Mouse (Mus musculus) retina, postnatal 1 day (tissue): ENCODE results near the gene Flcn.

Experiments used
- DNase-seq: peaks from one replicate; pipeline ENCODE4 v3.0.0-alpha.2; 2012

The Flcn gene

DNA sequence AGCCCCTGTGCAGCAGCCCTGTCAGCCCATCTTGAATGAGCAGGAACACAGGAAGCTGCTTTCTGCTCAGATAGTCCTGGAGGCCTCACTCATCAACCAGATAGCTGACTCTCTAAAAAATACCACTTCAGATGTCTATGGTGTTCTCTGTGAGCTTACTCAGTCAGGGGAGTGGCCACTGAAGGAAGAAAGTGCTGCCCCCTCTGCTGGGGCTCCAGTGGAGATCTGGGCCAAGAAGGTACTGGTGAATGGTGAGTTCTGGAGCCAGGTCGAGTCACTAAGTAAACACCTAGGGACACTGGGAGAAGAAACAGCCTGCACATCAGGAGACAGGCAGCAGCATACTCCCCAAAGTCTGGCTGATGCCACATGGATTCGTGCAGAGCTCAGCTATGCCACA lies 50.2 kb downstream of the Flcn start:
- no peak for DNase-seq

DNA sequence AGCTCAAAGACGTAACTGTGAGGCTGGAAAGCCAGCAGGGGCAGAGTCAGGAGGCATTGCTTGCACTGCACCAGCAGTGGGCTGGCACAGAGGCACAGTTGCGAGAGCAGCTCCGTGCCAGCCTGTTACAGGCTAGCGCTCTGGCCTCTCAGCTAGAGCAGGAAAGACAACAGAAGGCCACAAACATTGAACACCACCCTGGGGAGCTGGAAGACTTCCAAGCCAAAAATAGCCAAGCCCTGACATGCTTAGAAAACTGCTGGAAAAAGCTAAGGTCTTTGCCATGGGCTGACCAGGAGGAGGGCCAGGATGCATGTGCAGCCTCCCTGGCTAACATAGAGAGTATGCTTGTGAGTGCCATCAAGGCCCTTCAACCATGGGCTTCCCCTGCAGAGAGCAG lies 50.6 kb downstream of the Flcn start:
- no peak for DNase-seq

DNA sequence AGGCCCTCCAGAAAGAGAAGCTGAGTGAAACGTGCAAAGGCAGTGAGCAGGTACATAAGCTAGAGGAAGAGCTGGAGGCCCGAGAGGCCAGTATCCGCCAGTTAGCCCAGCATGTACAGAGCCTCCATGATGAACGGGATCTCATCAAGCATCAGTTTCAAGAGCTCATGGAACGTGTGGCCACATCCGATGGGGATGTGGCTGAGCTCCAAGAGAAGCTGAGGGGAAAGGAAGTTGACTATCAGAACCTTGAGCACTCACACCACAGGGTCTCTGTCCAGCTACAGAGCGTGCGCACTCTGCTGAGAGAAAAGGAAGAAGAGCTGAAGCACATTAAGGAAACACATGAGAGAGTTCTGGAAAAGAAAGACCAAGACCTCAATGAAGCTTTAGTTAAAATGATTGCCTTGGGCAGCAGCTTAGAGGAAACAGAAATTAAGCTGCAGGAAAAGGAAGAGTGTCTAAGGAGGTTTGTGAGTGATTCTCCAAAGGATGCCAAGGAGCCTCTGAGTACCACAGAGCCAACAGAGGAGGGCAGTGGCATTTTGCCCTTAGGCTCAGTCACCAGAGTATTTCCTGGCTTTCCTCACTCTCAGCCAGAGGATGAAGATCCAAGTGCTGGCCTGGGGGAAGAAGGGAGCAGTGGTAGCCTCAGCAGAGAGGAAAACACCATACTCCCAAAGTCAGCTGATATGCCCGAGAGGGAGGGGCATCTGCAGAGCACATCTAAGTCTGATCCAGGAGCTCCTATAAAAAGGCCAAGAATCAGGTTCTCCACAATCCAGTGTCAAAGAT lies 51.4 kb downstream of the Flcn start:
- DNase-seq = no peak

DNA sequence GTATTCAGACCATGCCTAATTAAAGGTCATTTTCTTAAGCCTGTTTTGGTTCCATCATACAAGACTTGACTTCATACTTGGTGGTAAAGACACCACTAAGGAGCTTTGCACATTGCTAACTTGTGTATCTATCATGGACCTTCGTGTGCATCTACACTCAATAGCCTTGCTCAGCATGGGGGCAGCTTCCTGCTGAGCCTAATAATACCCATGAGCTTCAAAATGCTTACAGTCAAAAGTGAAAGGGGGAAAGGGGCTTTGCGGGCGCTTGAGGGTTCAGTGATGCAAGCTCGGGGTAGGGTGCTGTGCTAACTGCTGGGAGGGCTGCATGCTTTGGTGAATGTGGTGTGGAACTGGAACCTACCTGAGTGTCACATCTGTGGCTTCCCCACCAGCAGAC lies 53.5 kb downstream of the Flcn start:
- no peak for DNase-seq

DNA sequence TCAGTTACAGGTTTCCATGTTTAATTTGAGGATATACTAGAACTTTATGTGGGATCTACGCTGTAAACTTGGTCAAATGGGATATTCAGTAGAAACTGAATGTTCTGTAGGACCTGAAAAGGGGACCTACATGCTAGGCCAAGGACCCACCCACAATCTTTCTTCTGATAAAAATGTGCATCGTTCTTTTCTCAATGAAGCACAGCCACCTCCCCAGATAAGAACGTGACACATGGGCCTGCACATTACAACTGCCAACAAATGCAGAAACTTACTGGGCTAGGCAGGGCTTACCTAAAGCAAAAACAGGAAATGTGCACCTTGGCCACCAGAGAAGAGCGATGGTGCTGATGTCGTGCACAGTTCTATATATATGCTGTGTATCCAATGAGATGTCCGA lies 55.3 kb downstream of the Flcn start:
- no peak for DNase-seq

DNA sequence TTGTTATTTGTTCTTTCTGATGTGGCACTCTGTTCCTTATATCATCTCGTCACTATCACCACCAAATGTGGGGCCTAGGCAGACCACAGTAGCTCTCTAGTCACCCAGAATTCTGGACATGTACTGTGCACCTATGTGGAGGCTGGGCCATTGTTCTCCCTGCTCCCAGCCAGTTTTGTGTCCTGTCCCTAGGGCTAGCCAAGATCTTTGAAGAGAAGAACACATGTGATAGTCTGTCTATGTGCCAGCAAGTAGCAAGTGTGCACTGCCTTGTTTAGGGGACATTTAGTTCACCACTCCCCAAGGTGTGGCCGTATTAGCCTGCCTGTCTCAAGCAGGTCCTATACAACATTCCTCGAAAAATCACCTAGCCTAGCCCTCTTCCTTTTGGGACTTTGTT lies 60.8 kb downstream of the Flcn start:
- no peak for DNase-seq

DNA sequence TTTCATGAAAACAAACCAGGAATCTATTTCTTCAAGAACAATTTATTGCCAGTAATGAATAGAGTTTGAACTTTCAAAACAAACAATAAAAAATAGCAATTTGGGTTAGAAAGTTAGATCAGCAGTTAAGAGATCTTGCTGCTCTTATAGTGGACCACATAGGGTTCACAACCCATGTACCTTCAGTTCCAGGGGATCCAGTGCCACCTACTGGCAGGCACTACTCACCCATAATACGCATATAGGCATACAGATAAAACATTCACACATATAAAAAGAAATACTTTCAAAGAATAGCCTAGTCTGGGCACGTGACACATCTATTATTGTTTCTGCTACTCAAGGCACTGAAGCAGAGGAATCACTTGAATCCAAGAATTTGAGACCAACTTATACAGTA lies 63.2 kb downstream of the Flcn start:
- DNase-seq = peak; percentile 47

DNA sequence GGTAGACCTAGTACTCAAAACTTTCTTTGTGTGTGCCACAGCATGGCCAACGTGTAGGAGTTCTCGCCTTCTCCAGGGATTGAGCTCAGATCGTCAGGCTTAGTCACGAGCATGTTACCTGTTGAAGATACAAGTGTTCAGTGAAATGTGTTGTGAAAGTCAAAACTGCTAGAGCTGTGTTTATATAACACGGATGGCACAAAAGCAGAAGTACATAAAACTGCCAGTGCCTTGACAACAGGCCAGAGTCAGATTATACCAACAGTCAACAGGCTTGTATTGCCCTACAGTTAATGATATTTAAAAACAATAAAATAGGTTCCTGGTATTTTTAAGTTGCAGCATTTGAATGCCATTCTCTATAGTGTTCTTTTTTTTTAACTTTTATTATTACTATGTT lies 64.0 kb downstream of the Flcn start:
- DNase-seq = no peak

DNA sequence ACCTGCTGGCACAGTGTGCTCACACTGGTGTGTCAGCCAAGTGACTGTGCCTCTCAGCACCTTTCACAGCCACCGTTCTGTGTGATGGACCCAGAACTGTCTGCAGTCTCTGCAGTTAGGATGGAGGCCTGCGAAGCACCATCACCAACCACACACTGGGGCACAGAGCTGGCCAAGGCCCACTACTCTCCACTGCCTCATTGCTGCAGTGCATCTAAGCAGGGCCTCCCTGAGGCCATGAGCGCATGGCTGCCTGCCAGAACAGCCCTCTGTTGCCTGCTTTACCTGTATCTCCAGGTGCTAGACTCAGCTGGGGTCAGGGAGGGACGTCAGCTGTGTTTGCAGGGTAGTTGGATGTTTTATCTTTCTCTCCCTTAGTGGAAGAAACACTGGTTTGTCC lies 65.4 kb downstream of the Flcn start:
- DNase-seq = no peak

DNA sequence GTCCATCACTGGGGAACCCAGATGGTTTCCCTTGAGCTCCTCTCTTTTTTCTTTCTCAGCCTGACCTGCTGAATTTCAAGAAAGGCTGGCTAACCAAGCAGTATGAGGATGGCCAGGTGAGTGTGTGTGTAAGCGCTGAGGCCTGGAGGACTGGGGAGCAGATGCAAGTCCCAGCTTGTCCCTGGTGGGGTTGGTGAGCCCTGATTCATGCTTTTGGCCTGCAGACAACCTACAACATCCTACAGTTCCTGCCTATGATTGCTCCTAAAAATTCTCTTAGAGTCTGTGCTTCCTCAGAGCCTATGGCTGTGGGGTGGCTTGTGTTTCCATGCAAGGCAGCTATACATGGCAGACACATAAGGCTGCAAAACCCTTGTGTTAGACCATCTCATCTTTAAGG lies 66.1 kb downstream of the Flcn start:
- DNase-seq = no peak

DNA sequence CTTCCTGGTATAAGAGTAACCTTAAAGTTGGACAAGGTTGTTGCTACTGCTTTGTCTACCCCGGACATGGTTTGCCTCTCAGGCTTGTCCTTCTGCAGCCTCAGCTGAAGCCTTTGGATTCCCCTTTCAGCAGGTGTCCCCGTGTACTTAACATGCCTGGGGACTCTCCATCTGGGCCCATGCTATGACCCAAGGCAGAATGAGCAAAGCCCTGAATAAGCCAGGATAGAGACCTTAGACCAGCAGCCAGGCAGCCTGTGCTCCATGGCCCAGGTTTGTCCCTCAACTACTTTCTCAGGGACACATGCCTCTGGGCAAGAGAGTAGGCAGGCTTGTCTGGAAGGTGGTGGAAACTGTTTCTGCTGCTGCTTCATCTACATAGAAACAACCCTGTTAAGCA lies 66.5 kb downstream of the Flcn start:
- no peak for DNase-seq

DNA sequence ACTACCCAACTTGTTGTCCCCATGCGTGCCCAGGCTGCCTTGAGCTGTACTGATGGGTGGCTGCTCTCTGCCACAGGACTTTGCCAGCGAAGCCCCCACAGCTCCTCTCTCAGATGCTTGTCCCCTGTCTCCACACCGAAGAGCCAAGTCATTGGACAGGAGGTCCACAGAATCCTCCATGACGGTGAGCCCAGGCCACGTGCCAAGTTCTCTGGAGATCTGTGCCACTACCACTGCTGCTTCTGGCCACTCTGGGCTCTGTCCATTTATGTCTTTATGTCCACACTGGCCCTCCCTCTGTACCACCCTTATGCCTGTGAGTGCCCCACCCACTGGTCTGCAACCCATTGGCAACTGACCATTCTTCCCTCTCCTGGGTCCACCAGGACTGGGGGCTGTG lies 67.9 kb downstream of the Flcn start:
- no peak for DNase-seq
